Mouse (Mus musculus) CH12.LX (cell line): ENCODE measurements around the gene Cacna1i.

Source experiments
- CTCF ChIP-seq, 2 experiments: IDR thresholded peaks in 1 of 2; conservative IDR thresholded peaks in 1 of 2; 2 replicates each; pipeline ENCODE4 v1.5.1; 2011 to 2012; ENCODE audit warnings: low read depth in 2 of 2, low read length in 2 of 2, improper control_type of control experiment in 1 of 2, inconsistent platforms in 1 of 2, mild to moderate bottlenecking in 1 of 2, moderate library complexity in 1 of 2
- MAZ ChIP-seq: IDR thresholded peaks from 2 replicates; pipeline ENCODE4 v1.6.1; 2012; ENCODE audit warnings: low read depth, mild to moderate bottlenecking, inconsistent platforms, low read length, improper control_type of control experiment, moderate library complexity
- POLR2A ChIP-seq: IDR thresholded peaks from 2 replicates; pipeline ENCODE4 v1.6.1; 2011; ENCODE audit warnings: low read depth, mild to moderate bottlenecking, improper control_type of control experiment, low read length
- USF2 ChIP-seq: conservative IDR thresholded peaks from 2 replicates; pipeline ENCODE4 v1.6.1; 2011; ENCODE audit warnings: low read depth, low read length, improper control_type of control experiment
- ZMIZ1 ChIP-seq: IDR thresholded peaks from 2 replicates; pipeline ENCODE4 v1.6.1; 2012; ENCODE audit warnings: low read depth, mild to moderate bottlenecking, inconsistent platforms, low read length, improper control_type of control experiment

DNA sequence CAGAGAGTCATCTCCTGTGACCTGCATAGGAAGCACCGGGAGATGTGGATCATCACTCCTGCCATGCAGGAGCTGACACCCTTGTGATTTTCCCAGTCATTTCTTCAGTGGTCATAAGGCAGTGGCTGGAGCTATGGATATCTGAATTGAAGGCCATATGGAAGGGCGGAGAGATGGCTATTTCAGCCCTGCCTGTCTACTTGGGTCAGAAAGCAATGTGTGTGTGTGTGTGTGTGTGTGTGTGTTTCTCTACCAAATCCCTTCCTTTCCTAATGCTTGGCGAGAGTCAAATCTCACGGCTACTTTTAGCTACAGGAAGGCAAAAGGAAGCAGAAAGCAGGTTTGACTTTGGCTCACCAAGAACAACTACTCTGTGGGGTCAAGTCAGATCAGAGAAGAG lies 39.9 kb downstream of the Cacna1i start:
- TF ChIP-seq CTCF (conservative IDR thresholded peaks at IDR 0.05 in 1 of 2, IDR thresholded peaks at IDR 0.05 in 1 of 2; ENCODE audit: low read depth in 2 of 2, low read length in 2 of 2) (no peak), POLR2A (no peak), USF2 (no peak), ZMIZ1 (no peak), MAZ (no peak)
